Mouse (Mus musculus) B cell, adult 2 months (primary cell): ENCODE data around the gene Gm21987.
A peak's percentile ranks its signal among the peaks of the same experiment; 100 is the strongest.

Experiments
- DNase-seq, 2 experiments: peaks; one replicate each; pipeline ENCODE4 v3.0.0; 2022

The Gm21987 gene

GRCm38 (mm10) chr16:38372876-38373275, 26.0 kb downstream of the Gm21987 start:
- DNase-seq, result no peak

DNA sequence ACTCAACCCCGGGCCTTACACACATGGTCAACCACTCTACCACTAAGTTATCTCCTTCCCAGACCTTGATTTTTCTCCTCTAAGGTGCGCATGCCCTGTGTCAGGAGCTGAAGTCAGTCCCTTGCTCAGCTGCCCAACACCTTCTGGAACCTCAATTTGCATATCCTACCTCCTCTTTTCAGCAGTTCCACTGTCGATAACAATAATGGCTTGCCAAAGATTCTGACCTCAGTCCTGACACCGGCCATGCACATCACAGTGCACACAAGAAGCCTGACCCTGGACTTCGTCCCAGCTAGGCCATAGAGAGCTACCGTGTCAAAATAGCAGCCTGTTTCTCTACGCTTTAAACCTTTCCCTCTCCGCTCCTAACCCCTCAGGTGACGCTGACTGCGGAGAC, 26.6 kb downstream of the Gm21987 start:
- no peak for DNase-seq

GRCm38 (mm10) chr16:38373941-38374340, 27.1 kb downstream of the Gm21987 start:
- DNase-seq, result no peak

- no peak for DNase-seq
Measured at GRCm38 (mm10) chr16:38374379-38375140, 27.7 kb downstream of the Gm21987 start.

GRCm38 (mm10) chr16:38375182-38375581, 28.3 kb downstream of the Gm21987 start:
- no peak for DNase-seq

DNA sequence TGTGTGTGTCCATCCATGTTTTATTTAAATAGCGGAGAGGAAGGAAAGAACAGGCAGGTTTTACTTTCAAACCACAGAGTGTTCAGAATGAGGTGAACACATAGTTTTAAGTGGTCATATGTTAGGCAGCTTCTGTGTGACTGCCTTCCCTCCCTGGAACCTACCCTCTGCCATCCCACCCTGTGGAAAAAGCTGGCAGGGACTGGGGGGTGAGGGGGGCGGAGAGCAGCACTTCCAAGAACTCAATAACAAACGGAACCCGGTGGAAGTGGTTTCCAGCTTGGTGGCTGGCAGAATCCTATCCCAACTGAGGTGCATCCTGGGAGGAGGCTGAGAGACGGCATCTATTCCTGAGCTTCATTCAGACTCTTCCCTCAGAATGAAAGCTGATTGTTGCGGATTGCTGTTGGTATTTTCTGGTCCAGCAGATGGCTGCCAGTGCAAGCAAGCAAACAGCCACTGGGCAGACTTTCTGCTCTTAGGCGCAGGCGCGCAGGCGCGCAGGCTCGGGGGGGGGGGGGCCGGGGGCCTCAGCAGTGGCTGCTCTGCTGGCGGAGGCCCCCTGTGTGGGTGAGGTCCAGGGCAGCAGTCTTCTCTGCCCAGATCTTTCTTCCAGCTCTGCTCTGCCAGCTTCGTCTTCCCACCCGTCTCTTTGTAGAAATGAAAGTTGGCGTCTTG, 29.5 kb downstream of the Gm21987 start:
- peak; percentile 46 to 50 for DNase-seq

- peak in 1 of 2 experiments; percentile 23 for DNase-seq
Measured at GRCm38 (mm10) chr16:38376841-38377249, 30.0 kb downstream of the Gm21987 start.

GRCm38 (mm10) chr16:38377546-38377945, 30.7 kb downstream of the Gm21987 start:
- DNase-seq, result no peak

GRCm38 (mm10) chr16:38378591-38378990, 31.8 kb downstream of the Gm21987 start:
- no peak for DNase-seq

- no peak for DNase-seq
Measured at GRCm38 (mm10) chr16:38379088-38379487, 32.2 kb downstream of the Gm21987 start.

- no peak for DNase-seq
Measured at GRCm38 (mm10) chr16:38379493-38379892, 32.7 kb downstream of the Gm21987 start.

- no peak for DNase-seq
Measured at GRCm38 (mm10) chr16:38379926-38380325, 33.1 kb downstream of the Gm21987 start.

DNA sequence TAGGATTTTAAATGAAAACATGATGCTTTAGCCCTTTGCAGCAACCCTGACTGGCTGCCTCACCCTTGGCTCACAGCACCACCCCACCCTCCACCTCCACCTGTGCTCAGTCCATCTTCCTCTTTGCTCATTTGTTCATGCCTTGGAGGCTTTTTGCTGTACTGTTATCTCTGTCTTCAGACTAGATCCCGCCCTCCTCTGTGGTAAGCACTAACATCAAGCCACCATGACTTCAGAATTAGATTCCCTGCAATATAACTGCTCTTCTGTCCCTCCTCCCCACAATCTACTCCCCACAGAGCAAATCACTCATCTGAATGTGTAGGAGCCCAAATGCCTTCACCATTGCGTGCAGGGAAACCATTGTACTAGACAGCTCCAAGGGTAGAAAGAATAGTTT, 36.8 kb downstream of the Gm21987 start:
- DNase-seq, result no peak

- no peak for DNase-seq
Measured at GRCm38 (mm10) chr16:38385184-38385634, 38.4 kb downstream of the Gm21987 start.

GRCm38 (mm10) chr16:38385700-38386099, 38.9 kb downstream of the Gm21987 start:
- DNase-seq, result no peak

DNA sequence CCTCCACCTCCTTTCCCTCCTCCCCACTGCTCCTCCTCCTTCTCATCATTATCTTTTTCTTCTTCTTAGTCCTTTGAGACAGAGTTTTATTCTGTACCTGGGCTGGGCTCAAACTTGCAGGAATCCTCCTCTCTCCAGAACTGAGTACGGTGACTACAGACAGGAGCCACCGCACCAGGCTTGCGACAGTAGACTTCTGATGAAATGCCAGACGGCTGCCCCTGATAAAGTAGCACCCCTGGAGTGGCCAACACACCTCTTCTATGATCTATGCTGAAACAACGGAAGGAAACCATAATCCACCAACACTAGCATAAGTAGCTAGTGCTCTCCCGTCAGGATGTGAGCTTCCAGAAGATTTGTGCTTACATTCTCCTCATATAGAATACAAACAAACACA, 40.5 kb downstream of the Gm21987 start:
- no peak for DNase-seq

- DNase-seq, result no peak
Measured at GRCm38 (mm10) chr16:38388757-38389156, 41.9 kb downstream of the Gm21987 start.

DNA sequence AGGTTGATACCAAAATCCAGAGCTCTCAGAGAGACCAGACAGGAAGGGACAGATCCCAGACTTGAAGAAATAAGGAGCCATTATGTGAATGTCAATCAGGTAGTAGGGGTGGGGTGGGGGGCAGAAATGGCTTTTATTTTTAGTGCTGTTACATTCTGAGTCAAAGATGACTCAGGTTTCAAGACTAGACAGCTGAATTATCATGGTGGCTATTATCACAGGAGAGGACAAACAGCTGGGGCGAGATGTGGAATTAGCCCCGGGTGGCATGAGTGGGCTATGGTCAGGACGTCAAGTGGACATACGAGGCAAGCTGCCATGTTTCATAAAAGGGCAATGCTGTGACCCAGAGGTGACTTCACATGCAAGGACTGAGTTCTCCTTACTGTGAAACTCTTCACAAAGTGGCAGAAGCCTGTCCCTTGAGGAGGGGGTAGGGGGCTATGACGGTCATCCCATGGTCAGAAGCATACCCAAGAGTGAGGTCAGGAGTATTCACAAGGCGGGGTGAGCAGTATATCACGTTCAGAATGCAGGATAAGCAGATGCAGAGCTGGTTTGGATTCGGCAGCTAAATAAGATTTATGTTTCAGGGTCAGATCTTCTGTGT, 42.5 kb downstream of the Gm21987 start:
- DNase-seq, result no peak

GRCm38 (mm10) chr16:38390322-38390721, 43.5 kb downstream of the Gm21987 start:
- DNase-seq, result no peak

- no peak for DNase-seq
Measured at GRCm38 (mm10) chr16:38392126-38392894, 45.5 kb downstream of the Gm21987 start.

- DNase-seq, result no peak
Measured at GRCm38 (mm10) chr16:38394191-38394618, 47.4 kb downstream of the Gm21987 start.

DNA sequence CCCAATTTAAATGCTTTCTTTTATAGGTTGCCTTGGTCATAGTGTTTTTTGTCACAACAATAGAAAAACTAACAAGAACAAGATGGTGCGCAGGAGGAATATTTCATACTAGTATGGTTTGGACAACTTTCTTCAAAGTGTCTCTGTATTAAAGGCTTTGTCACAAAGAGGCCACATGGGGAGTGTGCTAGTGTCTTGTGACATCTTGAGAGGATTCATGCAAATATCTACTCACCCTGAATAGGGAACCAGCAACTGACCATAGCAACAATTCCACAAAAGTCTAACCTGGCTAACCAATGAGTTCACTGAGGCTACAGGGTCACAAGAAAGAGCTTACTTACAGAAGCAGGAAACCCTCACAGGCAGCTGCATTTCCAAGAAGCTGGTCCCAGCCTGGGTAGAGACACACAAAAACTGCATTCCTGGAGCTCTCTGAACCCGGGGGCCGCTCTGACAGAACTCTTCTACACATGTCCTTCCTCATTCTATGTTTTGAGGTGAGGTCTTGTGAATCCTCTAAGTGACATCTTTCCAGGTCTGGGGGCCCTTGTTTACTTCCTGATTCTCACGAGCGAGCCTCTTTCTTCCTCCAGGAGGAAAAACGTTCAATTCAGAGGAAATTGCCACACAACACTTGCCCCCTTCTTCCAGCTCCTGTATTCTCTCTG, 48.4 kb downstream of the Gm21987 start:
- peak in 1 of 2 experiments; percentile 16 for DNase-seq
